8 mouse cellular contexts compared by ENCODE assay signal in genomic region chr11:113750571-113751483, GRCm38 (mm10). TPM values are rescaled to one million over a fixed set of nuclear protein-coding genes. Genes with fewer than 3 reads are reported as not detected.
DNase-seq lines count a peak whose midpoint lies in the region; ATAC-seq and TF ChIP-seq lines count a peak whose summit lies in the region.

No protein-coding gene starts in this region.

- H3K36me3 ChIP-seq in embryonic facial prominence, embryonic 12.5 days = peaks cover 14% of the 10 kb centered on the region
- no peaks in the 10 kb centered on the region for H3K36me3 ChIP-seq in heart, adult 2 months (ENCODE audit: control insufficient read depth, insufficient read depth, low read length)
- no peaks in the 10 kb centered on the region for H3K36me3 ChIP-seq in kidney, adult 2 months (ENCODE audit: control insufficient read depth, insufficient read depth, low read length)
- H3K36me3 ChIP-seq in limb, embryonic 14.5 days (ENCODE audit: control insufficient read depth, insufficient read depth, low read length) = peaks cover 17% of the 10 kb centered on the region
- H3K36me3 ChIP-seq in midbrain, embryonic 15.5 days (replicated peaks) = no peaks in the 10 kb centered on the region

- no peak for TF ChIP-seq EP300 in heart, adult 2 months (IDR thresholded peaks at IDR 0.05; ENCODE audit: insufficient read depth, low read depth, low read length)

- intact Hi-C loops in heart, adult 2 months (cut with DNase I) = loop anchor here (1.0 to 2.0 kb wide), 4 partner anchors 40 to 56 kb away; partner anchors contain the start of gene Cpsf4l

- peak overlapping the region; percentile 92 for H3K9ac ChIP-seq in embryonic facial prominence, embryonic 12.5 days
- H3K9ac ChIP-seq in heart, adult 2 months (ENCODE audit: low read depth, low read length) = peak overlapping the region; percentile 98
- H3K9ac ChIP-seq in limb, embryonic 14.5 days (ENCODE audit: low read depth, low read length, severe bottlenecking) = peak overlapping the region; percentile 88
- peak overlapping the region; percentile 92 for H3K9ac ChIP-seq in midbrain, embryonic 15.5 days

- TF ChIP-seq CTCF in heart, adult 2 months (IDR thresholded peaks at IDR 0.05) = peak; percentile 64
- TF ChIP-seq CTCF in kidney, adult 2 months (conservative IDR thresholded peaks at IDR 0.05; ENCODE audit: insufficient read depth, insufficient read length, low read depth, low read length) = peak; percentile 39

- WGBS in embryonic facial prominence, embryonic 12.5 days = under 1% methylated on average over 64 of the region's 67 CpGs
- WGBS in heart, adult 2 months = 2% methylated on average over 65 of the region's 67 CpGs
- 1% methylated on average over 67 of the region's 67 CpGs for WGBS in kidney, adult 2 months
- WGBS in limb, embryonic 14.5 days = under 1% methylated on average over 56 of the region's 67 CpGs
- whole genome bisulfite sequencing in midbrain, embryonic 15.5 days = 0% methylated on average over 67 of the region's 67 CpGs

- peak overlapping the region; percentile 99 for H3K27ac ChIP-seq in embryonic facial prominence, embryonic 12.5 days
- peak overlapping the region; percentile 93 for H3K27ac ChIP-seq in heart, adult 2 months
- peak overlapping the region; percentile 79 for H3K27ac ChIP-seq in kidney, adult 2 months (ENCODE audit: insufficient read depth, low read depth, low read length)
- peak overlapping the region; percentile 97 for H3K27ac ChIP-seq in limb, embryonic 14.5 days (replicated peaks; ENCODE audit: low read depth, low read length)
- H3K27ac ChIP-seq in midbrain, embryonic 15.5 days = peak overlapping the region; percentile 93

- peak overlapping the region; percentile 90 for H3K4me3 ChIP-seq in embryonic facial prominence, embryonic 12.5 days
- peak overlapping the region; percentile 70 for H3K4me3 ChIP-seq in heart, adult 2 months
- H3K4me3 ChIP-seq in kidney, adult 2 months (ENCODE audit: insufficient read depth, low read depth, low read length) = peak overlapping the region; percentile 68
- peak overlapping the region; percentile 90 for H3K4me3 ChIP-seq in limb, embryonic 14.5 days (replicated peaks; ENCODE audit: low read length)
- H3K4me3 ChIP-seq in midbrain, embryonic 15.5 days = peak overlapping the region; percentile 80

- peak; percentile 48; the same call in 1 of the 2 replicates for ATAC-seq in embryonic facial prominence, embryonic 12.5 days (ENCODE audit: insufficient number of reproducible peaks, insufficient read depth, low FRiP score, low TSS enrichment)
- ATAC-seq in limb, embryonic 14.5 days (ENCODE audit: low FRiP score, low read depth) = peak; percentile 64
- ATAC-seq in midbrain, embryonic 15.5 days (replicated peaks) = peak; percentile 55

- peak overlapping the region; percentile 75 for H3K4me2 ChIP-seq in embryonic facial prominence, embryonic 12.5 days (replicated peaks)
- peak overlapping the region; percentile 75 for H3K4me2 ChIP-seq in limb, embryonic 14.5 days (replicated peaks; ENCODE audit: low read depth, low read length, severe bottlenecking)
- H3K4me2 ChIP-seq in midbrain, embryonic 15.5 days = peak overlapping the region; percentile 76

- TF ChIP-seq POLR2A in heart, adult 2 months (IDR thresholded peaks at IDR 0.05; ENCODE audit: insufficient read depth, low read depth, low read length) = 0 out of 2 replicates have a peak, but pooled peaks have one; percentile 26
- TF ChIP-seq POLR2A in kidney, adult 2 months (IDR thresholded peaks at IDR 0.05; ENCODE audit: low read depth, low read length) = no peak
- TF ChIP-seq POLR2A in limb, embryonic 14.5 days (IDR thresholded peaks at IDR 0.05; ENCODE audit: borderline replicate concordance, extremely low read depth, insufficient read depth, insufficient read length) = no peak

- H3K4me1 ChIP-seq in embryonic facial prominence, embryonic 12.5 days = peaks cover 48% of the 10 kb centered on the region
- peaks cover 13% of the 10 kb centered on the region for H3K4me1 ChIP-seq in heart, adult 2 months (ENCODE audit: control insufficient read depth, insufficient read depth, low read length)
- peaks cover 9% of the 10 kb centered on the region; the same call in 1 of the 2 replicates for H3K4me1 ChIP-seq in kidney, adult 2 months (ENCODE audit: control insufficient read depth, insufficient read depth, low read length)
- H3K4me1 ChIP-seq in limb, embryonic 14.5 days (ENCODE audit: control insufficient read depth, insufficient read depth, low read length) = peaks cover 34% of the 10 kb centered on the region
- H3K4me1 ChIP-seq in midbrain, embryonic 15.5 days = peaks cover 43% of the 10 kb centered on the region

- peak; percentile 66 to 71 for DNase-seq in B cell, adult 2 months
- DNase-seq in adrenal gland, postnatal 25 days = peak; percentile 76
- peak; percentile 84 to 86 for DNase-seq in heart, adult 2 months
- DNase-seq in kidney, adult 2 months = peak; percentile 84
- peak; percentile 81 for DNase-seq in limb, embryonic 14.5 days (ENCODE audit: low spot score)
- peak; percentile 83 to 85 for DNase-seq in spleen, postnatal 10 days (ENCODE audit: low spot score in 2 of 2)

- H3K79me2 ChIP-seq in heart, adult 2 months (replicated peaks; ENCODE audit: control insufficient read depth, insufficient read depth, low read length) = peaks cover 2% of the 10 kb centered on the region; the same call in 1 of the 2 replicates

- H3K9me3 ChIP-seq in embryonic facial prominence, embryonic 12.5 days = no peaks in the 10 kb centered on the region
- H3K9me3 ChIP-seq in limb, embryonic 14.5 days (ENCODE audit: control insufficient read depth, low read length) = no peaks in the 10 kb centered on the region
- H3K9me3 ChIP-seq in midbrain, embryonic 15.5 days = no peaks in the 10 kb centered on the region

- H3K27me3 ChIP-seq in embryonic facial prominence, embryonic 12.5 days = no peaks in the 10 kb centered on the region
- no peaks in the 10 kb centered on the region for H3K27me3 ChIP-seq in heart, adult 2 months (ENCODE audit: control insufficient read depth, insufficient read depth, low read length)
- H3K27me3 ChIP-seq in kidney, adult 2 months (replicated peaks; ENCODE audit: control insufficient read depth, insufficient read depth, low read length) = no peaks in the 10 kb centered on the region
- no peaks in the 10 kb centered on the region for H3K27me3 ChIP-seq in limb, embryonic 14.5 days (ENCODE audit: control insufficient read depth, insufficient read depth, low read length)
- no peaks in the 10 kb centered on the region for H3K27me3 ChIP-seq in midbrain, embryonic 15.5 days (replicated peaks)

RNA-seq across cellular contexts. Expression of gene Cdc42ep4, which starts 0.9 kb away (rescaled TPM):
- total RNA-seq in adrenal gland, postnatal 25 days (2021) = 114 and 133 TPM in 2 replicates
- polyA plus RNA-seq in embryonic facial prominence, embryonic 12.5 days (2016; fragmentation: Nextera tagmentation; extraction: Ambion mirVana) = 116 and 118 TPM in 2 replicates
- 10 to 100 TPM; 20.6 to 23.2 TPM for total RNA-seq in heart, adult 2 months (2021)
- polyA plus RNA-seq in heart, adult 2 months (2012; rRNA removed) = 12.3 and 12.9 TPM in 2 replicates
- 18.0 and 18.2 TPM in 2 replicates for polyA plus RNA-seq in kidney, adult 2 months (2012; rRNA removed)
- 47.3 and 61.4 TPM in 2 replicates for polyA plus RNA-seq in limb, embryonic 14.5 days (2012; rRNA removed)
- 49.6 and 57.3 TPM in 2 replicates for polyA plus RNA-seq in limb, embryonic 14.5 days (2014; fragmentation: Nextera tagmentation; extraction: Ambion mirVana)
- 72.0 and 72.4 TPM in 2 replicates for polyA plus RNA-seq in midbrain, embryonic 15.5 days (2015; fragmentation: Nextera tagmentation; extraction: Ambion mirVana)

RNA-seq across cellular contexts. Expression of gene Cpsf4l, which starts 41.0 kb away (rescaled TPM):
- 0.76 TPM in 2 replicates for total RNA-seq in adrenal gland, postnatal 25 days (2021)
- polyA plus RNA-seq in embryonic facial prominence, embryonic 12.5 days (2016; fragmentation: Nextera tagmentation; extraction: Ambion mirVana) = 0.37 TPM in 1 of 2 replicates, not detected in the other
- not detected for total RNA-seq in heart, adult 2 months (2021)
- 0.18 TPM in 1 of 2 replicates, not detected in the other for polyA plus RNA-seq in heart, adult 2 months (2012; rRNA removed)
- polyA plus RNA-seq in kidney, adult 2 months (2012; rRNA removed) = 8.9 and 9.0 TPM in 2 replicates
- polyA plus RNA-seq in limb, embryonic 14.5 days (2012; rRNA removed) = 0.88 and 1.3 TPM in 2 replicates
- 1.2 and 1.3 TPM in 2 replicates for polyA plus RNA-seq in limb, embryonic 14.5 days (2014; fragmentation: Nextera tagmentation; extraction: Ambion mirVana)
- polyA plus RNA-seq in midbrain, embryonic 15.5 days (2015; fragmentation: Nextera tagmentation; extraction: Ambion mirVana) = 0.22 and 0.73 TPM in 2 replicates

Comparison
In these comparisons a context has a peak if more than half of its experiments do, and no peak if none do; other contexts are left out.
1. Peak in every context shown above with its lines: DNase-seq, ATAC-seq, H3K4me3 ChIP-seq and H3K27ac ChIP-seq.